Mouse (Mus musculus): ENCODE data around the gene Mipol1.
"Not testable (repeated sequence)": the region's sequence is repeated elsewhere in the genome, so short reads cannot be mapped to it uniquely, and the experiment has no call there.

Mipol1 gene

DNA sequence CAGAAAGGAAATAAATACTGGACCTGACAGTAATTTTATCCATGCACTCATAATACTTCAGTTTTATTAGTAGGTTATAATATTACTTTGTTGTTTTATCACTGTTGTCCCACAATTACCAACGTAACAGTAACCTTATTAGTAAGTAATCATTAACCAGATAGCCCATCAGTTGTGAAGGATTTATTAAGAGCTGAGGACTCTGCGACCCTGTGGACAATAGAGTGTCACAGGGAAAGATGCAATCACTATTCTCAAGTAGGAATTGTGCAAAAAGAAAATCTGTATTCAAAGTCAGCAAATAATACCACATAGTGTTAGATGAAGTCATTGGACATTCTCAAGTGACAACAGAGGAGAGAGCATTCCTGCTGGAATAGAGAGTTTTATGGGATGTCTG lies 198.5 kb downstream of the Mipol1 start:
- DNase-seq: no peak

DNA sequence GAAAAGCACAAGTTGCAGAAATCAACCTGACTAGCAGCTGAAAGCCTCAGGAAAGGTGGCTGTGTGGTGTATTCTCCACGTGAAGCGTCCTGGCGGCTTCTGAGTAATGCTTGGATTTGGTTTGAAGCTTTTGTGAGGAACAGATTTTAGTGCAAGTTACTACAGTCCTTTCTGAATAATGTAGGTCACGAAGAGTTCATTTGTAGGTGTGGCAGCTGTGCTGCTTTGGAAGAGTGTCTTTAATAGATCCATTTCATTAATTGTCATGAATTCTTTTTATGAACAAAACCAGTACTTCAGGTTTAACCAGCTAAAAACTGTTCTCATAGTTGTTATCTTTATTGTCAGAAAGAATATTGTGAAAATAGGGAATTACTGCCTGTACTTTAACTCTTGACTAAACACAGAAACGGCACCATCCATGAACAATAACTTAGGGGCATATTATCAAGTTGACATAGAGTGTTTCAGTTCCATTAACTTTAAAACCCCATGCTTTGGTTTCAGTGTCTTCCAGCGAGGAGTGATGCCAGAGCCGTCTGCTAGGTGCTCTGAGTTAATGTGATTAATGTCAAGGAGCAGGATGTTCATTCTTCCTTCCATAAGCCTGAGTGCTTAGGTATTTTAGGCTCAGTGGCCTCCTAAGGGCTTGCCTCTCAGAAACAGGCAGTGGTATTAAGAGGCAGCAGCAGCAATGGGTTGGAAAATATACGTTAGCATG lies 206.9 kb downstream of the Mipol1 start:
- DNase-seq: not testable (repeated sequence)

DNA sequence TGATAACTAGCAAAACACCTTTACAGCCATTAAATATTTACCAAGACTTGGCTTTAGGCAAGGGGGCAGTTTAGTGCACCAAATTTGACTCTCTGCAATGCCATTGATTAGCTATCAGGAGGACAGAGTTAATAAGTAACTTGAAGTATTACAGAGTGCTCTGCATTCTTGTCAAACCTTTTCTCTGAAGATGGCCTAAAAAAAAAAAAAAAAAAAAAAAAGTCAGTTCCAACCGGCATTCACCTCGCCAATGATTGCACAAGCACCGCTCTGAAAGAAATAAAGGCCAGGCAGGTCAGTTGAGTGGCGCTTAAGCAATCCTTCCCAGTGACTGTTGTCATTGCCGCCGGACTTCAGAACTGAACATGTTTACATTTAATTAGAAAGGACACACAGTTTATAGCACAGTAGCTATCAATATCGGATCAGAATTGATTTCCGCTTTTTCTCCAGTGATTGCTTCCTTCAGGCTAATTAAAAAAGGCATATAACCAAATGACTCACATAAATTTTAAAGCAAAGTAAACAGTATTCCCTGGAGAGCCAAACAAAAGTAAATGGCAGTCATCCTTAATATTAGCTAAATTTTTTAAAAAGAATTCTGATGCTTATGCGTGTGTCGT lies 214.2 kb downstream of the Mipol1 start:
- DNase-seq: no peak

DNA sequence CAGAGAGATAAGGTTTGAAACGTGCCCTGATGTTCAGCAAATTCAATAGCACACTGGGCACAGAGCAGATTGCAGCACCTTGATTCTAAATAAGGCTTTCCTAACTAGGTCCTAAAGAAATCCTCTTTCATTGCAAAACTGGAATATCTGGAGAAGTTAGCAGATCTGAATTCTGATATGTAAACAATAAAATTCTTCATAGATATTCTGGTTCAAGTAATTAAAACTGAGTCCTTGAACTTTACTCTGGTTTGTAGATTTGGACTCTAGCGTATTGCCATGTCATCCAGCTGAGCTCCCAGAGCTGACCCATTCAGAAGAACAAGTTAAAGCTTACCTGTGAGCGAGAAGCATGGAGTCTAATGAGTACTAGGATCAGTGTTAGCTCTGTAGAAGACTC lies 217.1 kb downstream of the Mipol1 start:
- DNase-seq: no peak

DNA sequence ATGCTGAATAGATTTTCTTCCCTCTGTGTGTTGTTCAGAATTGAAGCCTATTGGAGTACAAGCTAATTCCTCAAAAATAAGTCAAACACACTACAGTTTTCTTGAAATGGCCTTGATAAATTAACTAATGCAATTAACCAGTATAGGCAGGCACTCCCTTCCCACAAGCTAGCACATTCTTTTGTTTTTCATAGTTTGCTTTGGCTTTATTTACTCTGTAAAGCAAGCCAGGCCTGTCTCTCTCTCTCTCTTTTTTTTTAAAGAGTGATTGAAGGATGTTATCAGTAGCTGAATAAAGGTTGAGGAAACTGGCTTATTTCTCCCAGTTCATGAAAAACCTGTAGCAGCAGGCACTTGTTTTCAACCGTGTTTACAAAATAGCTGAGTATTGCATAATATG lies 219.1 kb downstream of the Mipol1 start:
- no peak for DNase-seq

DNA sequence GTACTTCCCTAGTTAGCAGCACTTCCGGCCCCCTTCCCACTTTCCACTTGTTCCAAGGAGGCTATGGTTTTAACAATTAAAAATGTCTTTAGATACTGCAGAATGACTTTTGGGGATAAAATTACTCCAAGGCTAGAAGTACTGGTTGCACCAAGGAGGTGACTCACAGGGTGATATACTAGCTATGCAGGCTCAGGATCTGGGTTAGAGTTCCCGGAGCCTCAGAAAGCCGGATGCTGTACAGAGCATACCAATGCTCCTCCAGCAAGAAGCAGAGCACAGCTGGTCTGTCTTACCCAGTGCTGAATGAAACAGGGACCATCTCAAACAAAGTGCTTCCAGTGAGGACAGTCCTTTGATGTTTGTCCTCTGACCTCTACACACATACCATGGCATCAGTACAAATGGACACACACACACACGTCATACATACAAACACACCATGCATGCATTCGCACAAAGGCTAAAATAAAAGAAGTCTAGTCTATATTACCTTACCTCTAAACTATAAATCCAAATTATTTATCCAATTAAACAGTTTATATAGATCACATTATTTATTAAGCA lies 219.9 kb downstream of the Mipol1 start:
- DNase-seq: no peak

DNA sequence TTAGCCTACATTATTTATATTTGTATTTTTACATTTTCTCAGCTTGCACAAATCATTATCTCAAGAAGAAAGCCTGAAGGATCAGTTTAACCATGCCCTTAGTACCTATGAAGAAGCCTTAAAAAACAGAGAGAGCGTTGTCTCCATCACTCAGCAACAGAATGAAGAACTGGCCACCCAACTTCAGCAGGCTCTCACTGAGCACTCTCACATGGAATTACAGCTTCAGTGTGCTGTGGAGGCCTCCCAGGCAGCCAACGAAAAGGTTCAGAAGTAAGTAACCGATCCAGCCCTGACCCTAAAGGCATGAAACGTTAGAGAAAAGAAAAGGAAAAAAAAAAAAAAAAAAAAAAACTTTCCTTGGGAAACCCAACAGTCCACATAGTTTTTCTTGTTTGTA lies 226.7 kb downstream of the Mipol1 start:
- no peak for DNase-seq

DNA sequence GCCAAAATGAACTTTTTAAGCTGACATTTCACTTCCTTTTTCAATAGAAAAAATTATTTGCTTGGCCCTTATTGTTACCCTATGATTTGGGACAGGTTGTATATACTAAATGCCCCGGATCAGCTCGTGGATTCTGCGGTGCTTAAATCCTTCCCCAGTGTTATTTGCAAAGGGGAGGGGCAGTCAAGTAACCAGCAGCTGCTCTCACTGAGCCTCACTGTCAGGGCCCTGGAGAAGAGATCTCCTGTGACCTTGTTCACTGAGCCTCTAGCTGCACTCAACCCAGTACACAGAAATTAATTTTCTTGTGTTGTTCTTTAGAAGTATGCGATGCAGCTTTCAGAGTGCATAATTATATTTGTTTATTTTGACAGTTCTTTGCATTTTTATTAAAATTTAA lies 227.1 kb downstream of the Mipol1 start:
- no peak for DNase-seq

DNA sequence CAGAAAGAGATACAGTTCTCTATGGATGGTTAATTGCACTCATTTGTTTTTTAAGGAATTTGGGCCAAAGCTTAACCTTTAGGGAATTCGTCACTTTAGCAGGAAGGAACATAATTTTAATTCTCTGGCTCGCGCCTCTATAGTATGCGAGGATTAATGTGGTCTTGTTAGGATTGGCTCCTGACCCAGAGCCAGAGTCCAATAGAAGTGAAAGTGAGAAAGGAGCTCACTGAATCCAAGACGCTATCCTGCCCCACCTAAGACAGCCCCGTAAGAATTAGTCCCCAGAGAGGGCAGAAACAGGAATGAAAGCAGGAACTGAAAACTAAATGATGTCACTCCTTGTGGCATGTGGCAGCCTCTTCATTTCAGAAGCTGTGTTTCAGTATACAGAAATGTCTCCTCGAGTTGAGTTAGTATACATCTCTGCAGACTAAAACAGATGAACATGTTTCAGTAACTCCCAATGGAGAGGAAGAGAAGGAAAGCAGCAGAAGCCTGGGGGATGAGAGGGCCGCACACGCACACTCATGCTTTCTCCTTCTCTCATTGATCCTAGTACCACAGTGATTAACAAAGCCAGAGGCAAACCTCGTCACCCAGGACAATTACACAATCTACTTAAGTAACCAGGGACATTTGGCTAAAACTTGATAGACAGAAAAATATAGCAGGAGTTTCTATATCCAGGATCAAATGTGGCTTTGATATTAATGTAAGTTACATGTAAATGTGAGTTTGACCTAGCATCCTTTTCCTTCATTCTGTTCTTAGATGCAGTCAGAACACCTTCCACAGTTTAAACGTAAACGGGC lies 234.5 kb downstream of the Mipol1 start:
- DNase-seq: no peak

DNA sequence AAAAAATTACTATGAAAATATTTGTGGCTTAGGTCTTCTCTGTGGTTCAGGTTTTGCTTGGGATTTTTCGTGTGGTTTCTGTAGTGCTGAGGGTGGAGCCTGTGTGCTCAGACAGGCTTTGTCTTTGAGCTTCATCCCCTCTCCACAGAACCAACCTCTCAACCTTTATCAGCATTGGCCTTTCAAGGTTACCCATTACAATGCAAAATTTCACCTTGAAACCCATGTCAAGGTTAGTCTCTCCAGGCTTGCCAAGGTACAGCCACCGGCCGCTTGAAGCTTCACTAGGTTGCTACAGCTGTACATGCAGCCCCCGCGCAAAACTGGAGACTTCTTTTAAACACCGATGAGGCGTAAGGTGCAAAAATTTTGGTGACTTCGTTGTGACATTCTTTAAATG lies 241.6 kb downstream of the Mipol1 start:
- DNase-seq: no peak

DNA sequence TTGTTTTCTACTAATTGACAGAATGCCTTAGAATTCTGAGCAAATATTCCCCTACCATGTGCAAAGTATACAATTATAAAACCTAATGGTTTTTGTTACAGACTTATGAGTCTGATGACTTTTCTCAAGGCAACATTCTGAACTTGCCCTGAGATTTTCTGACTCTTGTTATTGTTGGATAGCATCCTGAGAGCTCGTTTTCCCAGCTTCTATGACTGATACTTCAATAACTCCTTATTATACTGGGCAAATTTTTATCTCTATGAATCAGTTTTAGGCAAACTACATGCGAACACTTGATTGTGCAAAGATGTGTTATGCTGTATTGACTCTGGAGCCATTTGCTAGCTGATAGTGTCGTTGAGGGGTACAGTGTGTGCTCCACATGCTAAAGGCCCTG lies 246.6 kb downstream of the Mipol1 start:
- no peak for DNase-seq

DNA sequence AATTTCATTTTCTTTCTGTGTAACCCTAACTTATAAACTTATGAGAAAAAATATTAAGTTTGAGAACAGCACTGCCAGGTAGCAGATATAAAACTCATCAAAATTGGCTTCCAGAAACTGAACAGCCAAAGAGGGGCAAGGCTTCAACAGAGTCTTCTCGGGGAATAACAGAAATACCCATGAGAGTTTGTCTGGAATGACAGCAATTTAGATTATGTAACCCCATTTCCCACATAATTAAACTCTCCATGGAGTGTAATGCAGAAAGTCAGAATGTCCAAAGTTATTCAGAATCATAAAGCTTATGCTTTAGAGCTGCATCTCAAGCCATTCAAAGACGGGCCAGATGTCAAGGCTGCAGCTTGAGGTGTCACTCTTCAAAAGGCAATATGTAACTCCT lies 251.6 kb downstream of the Mipol1 start:
- DNase-seq: no peak

DNA sequence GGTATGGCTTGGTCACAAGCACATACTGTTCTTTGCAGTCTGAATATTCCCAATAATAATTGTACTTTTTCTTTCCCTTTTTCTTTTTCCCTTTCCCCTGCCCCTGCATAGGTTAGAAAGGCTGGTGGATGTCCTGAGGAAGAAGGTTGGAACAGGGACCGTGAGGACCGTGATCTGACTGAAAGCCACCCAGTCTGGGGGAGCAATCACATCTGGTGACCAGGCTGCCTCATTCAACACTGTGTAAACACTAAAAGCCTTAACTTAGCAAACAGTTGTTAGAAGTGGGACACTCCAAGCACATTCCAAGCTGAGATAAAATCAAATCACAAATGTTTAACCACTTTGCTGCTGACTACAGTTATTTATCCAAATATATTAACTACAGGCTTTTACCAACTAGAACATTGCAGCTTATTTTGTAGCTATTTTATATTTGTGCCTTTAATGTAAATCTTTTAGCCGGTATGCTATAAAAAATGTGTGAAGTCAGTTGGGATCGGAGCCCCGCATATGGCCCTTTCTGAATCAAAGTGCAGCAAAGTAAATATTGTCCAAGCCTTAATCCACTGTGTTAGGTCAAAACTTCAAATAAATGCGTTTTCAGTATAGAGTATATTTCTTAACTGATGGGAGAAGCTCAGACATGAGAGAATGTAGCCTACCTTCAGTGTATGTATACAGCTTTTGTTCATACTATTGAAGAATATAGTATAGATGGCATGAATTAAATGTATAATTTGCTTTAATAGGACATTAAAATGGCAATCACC lies 266.3 kb downstream of the Mipol1 start:
- no peak for DNase-seq

DNA sequence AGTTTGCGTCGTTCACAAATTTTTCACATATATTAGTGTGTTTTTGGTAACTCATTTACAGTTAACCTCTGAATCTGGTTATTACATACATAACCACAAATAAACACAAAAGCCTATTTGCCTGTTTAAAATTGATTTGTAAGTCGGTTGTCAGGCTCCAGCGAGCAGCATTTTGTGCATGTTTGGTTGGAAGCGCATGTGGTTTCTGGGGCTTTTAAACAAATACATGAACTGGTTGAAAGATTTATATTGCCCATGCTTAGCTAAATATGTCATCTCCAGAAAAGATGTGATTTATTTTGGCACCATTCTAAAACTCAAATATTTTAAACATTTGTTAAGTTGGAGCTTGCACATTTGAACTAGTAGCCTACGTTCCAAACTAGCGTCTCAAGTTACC lies 270.0 kb downstream of the Mipol1 start:
- no peak for DNase-seq

DNA sequence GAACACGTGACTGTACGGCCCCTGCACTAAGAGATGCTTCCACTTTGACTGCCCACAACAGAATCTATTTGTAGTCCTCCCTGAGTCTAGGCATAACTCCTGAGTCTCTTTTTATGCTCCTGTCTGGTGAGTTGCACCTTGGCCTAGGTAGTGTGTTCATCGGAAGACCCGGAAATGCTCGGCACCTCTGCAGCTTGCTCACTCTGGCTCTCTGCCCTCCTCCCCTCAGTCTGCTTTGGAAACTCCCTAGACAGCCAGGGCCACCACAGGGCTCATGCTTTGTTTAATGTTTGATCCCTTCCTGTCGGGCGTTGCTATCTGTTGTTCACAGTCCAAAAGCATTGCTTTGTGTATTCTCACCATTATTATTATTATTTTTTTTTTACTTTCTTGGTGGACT lies 275.1 kb downstream of the Mipol1 start:
- no peak for DNase-seq

DNA sequence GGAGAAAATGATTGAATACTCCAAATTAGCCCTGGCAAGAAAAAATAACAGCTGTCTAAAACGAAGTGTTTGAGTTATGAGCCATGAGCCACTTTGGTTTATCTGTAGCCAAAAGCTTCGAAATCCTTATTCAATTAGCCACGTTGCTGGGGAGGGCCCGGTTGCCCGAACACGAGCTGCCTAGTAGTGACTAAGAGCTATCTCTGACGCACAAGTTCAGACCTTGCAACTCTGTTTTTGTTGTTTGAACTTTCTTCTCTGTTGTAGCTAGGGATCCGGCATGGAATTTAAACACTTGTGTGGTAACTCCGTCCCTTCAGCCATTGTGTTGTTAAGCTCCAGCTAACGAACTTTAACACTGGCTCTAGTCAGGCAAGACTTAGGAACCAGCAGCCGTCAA lies 278.7 kb downstream of the Mipol1 start:
- no peak for DNase-seq

DNA sequence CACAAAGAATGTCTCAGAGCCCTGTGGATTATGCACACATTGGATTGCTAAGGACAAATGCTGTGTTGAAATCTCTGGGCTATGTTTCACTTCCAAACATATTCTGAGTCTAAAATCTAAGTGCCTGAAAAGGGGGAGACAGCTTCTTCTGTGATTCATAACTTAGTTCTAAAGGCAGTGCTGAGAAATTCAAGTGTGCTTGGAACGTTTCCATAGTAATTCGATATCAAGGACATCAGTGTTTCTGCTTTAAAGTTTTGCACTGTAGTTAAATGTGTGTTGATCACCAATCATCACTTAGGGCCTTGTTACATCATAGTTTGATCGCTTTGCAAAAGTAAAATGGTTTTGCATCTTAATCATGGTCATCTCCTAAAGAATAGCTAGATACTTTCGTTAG lies 279.5 kb downstream of the Mipol1 start:
- no peak for DNase-seq

DNA sequence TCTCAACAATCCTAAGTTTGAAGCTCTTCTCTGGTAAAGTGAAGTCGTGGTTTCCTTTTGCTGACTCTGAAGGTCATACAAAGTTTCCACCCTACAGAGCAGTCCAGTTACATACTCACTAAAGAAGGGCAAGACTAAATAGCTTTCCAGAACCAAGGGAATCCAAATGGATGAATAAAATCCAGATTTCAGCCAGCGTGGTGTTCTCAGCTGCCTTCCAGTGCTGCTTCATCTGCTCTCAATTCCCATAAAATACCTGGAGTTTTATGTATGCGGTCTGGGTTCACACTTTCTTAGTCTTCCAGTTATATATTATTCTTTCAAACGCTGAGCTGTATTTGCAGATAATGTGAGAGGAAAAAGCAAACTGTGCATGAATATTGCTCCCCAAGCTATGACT lies 280.9 kb downstream of the Mipol1 start:
- no peak for DNase-seq

DNA sequence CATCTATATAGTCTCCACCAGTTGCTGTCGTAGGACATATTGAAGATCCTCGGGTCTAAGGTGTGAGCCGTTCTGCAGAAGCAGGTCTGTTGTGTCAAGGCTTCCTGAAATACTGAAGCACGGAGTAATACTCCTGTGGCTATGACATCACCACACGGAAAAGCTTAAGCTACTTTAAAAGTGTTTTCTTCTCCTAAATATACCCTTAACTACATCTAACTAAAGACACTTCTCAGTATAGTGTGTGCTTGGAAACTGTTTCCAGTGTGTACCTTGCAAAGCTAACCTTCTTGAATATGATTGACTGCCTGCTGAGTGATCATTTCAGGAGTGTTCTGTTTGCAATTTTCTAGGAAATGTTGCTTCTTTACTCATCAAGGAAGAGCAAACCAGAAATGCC lies 281.3 kb downstream of the Mipol1 start:
- no peak for DNase-seq

DNA sequence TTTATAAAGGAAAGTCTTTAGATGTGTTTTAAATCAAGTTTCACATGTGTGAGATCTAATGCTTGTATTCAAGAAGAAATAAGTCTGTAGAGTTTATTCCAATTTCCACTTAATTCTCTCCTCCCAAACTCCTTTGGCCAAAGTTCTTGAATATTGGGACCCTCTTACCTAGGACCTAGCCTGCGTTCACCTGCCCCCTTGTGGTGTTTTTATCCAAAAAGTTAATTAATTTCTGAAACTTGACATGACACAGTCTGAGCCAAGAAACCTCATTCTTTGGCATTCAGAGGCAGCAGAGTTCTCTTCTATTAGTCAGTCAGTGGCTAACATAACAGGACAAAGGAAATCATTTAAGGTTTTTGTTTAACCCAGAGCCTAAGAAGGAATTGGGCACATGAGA lies 284.3 kb downstream of the Mipol1 start:
- no peak for DNase-seq

DNA sequence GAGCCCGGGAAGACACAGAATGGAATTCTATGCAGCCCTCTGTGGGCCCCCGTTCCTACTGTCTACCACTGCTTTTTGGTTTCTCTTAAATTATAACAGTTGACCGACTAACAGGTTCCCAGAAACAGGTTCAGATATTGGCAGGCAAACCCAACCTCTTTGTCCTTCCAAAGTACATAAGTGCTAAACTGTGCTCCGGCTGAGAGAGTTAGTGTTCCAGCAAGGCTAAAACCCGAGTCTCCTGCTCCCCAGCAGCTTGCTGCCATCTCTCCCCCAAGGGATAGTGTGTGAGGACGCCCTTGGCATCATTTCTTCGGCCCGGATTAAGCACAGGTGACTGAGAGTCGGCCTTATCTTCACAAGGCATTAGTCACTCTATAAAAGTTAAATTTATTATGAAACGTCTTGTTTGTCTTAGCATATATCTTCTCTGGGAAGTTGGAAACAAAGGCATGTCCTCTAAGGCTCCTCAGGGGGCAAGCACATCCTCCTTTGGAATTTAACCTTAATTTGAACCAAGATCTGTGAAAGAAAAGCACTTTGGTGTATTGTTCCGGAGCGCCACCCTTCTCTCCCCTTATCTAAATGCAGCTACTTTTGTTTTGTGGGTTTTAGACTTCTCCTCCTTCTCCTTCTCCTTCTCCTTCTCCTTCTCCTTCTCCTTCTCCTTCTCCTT lies 285.6 kb downstream of the Mipol1 start:
- no peak for DNase-seq

DNA sequence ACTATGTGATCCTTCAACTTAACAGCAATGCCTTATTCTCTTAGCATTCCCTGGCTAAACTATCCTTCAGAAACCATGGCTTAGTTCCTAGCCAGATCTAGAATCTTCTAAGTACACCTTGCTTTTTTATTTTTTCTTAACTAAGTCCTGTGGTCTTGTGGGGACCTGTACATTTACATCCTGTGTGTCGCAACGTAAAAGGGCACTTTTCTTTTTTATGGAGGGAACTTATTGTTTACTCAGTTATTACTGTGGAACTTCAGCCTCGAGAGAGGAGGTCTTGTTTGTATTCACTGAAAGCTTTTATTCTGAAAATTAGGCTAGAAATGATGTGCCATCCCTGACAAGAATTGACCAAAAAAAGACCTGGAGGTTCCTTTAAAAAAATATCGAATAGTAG lies 298.1 kb downstream of the Mipol1 start:
- no peak for DNase-seq

DNA sequence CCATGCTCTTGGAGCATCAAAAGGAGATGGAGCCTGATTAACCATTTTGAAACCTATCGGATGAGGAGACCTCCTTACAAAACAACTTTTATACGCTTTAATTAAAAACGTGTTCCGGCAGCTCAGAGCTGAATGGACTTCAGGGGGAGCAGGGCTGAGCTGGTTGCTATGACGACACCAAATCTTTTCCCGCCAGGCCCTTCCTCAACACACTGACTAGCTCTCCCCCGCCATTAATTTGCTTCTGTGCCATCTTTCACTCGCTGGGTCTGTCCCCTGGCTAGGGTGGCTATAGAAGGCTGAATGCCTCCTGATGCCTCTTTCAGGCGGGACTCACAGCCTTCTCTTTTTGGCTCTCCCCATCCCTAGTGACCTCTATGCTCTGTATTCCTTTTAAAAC lies 300.2 kb downstream of the Mipol1 start:
- no peak for DNase-seq

Data from layer of hippocampus, adult 9-11 months (tissue).